Mouse (Mus musculus) hindbrain, embryonic 15.5 days (tissue): ENCODE measurements around the gene Fam98c. TPM values are rescaled to one million over a fixed set of nuclear protein-coding genes. Genes with fewer than 3 reads are reported as not detected.

Experiments used
- ATAC-seq: fragments of 200-750 bp; cut with Nextera tagmentation; 2 replicates; pipeline ENCODE4 v1.8.0; 2017; ENCODE audit warnings: low read depth, moderate number of reproducible peaks, moderate TSS enrichment; ENCODE audit not compliant: low FRiP score
- H3K27ac ChIP-seq: fragments of 300-500 bp; sonication (generic); replicated peaks from 2 replicates; pipeline ENCODE4 v1.5.1; 2015; ENCODE audit warnings: mild to moderate bottlenecking, inconsistent platforms
- H3K27me3 ChIP-seq: fragments of 300-500 bp; sonication (generic); 2 replicates; pipeline ENCODE4 v1.6.1; 2015; ENCODE audit warnings: control low read depth, inconsistent platforms
- H3K36me3 ChIP-seq: fragments of 300-500 bp; sonication (generic); 2 replicates; pipeline ENCODE4 v1.6.1; 2015; ENCODE audit warnings: control low read depth, inconsistent platforms
- H3K4me1 ChIP-seq: fragments of 300-500 bp; sonication (generic); replicated peaks from 2 replicates; pipeline ENCODE4 v1.6.1; 2015; ENCODE audit warnings: control low read depth, inconsistent platforms
- H3K4me2 ChIP-seq: fragments of 300-500 bp; sonication (generic); 2 replicates; pipeline ENCODE4 v1.6.1; 2015; ENCODE audit warnings: moderate library complexity, mild to moderate bottlenecking, inconsistent platforms
- H3K4me3 ChIP-seq: fragments of 300-500 bp; sonication (generic); 2 replicates; pipeline ENCODE4 v1.5.1; 2015; ENCODE audit warnings: mild to moderate bottlenecking, inconsistent platforms
- H3K9ac ChIP-seq: fragments of 300-500 bp; sonication (generic); 2 replicates; pipeline ENCODE4 v1.6.1; 2015; ENCODE audit warnings: inconsistent platforms
- H3K9me3 ChIP-seq: fragments of 300-500 bp; sonication (generic); 2 replicates; pipeline ENCODE4 v1.6.1; 2016; ENCODE audit warnings: control low read depth, inconsistent platforms
- WGBS: fragments of 180-500 bp; shearing (Covaris S2); methylation state at CpG from one replicate; pipeline ENCODE4 v1.1.7; 2015; 5-methylcytosine and 5-hydroxymethylcytosine counted together
- polyA plus RNA-seq: library from polyadenylated mRNA; unstranded; fragments of >200 nt; fragmentation: Nextera tagmentation; extraction: Ambion mirVana; gene quantifications from 2 replicates; pipeline ENCODE4 v1.2.1, GENCODE M21; 2015

The Fam98c gene
- polyA plus RNA-seq, 1 experiment from 2014 or later, result 37.9 TPM

DNA sequence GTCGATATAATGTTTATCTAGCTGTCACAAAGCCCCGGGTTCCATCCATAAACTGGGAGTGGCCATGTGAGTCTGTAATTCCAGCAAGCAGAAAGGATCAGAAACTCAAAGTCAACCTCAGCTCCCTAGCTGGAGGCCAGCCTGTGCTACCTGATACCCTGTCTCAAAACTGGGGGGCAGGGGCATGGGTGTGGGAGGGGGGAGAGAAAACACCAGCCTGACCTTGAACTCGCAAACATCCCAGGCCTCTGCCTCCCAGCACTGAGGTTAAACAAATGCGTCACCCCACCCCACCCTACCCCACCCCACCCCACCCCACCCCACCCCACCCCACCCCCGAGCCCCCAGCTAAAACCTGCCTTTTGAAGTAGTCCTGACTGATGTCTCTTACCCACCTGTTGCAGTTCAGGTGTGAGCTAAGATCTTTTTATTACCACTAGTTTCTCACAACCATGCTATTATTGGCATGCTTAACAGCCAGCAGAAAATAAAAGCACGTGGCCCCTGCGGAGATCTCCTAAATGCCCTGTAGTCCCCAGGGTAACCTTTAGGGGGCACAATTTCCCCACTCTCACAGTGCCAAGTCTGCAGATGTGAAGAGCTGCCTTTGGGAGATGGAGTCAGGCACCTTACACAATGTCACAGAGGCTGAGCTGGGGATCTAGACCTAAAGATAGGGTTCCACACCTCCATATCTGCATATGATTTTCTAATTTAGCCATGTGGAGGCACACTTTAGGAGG is 29.7 kb downstream of the Fam98c start:
- ATAC-seq, result no peak
- WGBS, result 41% methylated on average over 7 of the region's 7 CpGs
- no peaks in the 10 kb centered on the region for H3K9me3 ChIP-seq

DNA sequence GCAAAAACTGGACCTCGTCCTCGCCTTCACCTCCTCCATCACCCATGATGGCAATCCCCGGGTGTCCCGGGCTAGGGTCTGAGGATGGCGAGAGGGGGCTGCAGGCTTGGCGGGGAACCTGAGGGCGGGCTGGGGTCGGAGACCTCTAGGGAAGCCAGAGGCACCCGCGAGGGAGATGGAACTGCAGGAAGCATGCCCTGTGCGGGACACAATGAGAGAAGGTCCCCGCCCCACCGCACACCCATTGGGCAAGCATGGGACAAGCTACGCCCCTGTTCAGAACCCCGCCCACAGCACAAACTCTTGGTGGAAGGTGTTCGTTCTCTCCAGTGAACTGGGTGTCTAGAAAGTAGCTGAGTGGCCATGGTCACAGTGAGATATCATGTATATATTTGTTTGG is 31.1 kb downstream of the Fam98c start, which contains the start of gene Ryr1:
Gene Ryr1, minus strand, starts transcription at position 210 of the 400 bp plus-strand sequence.
- H3K27ac ChIP-seq, result no peak within 1 kb of the TSS
- H3K4me3 ChIP-seq, result peak within 1 kb of the TSS; percentile 26
- no peak within 1 kb of the TSS for H3K9ac ChIP-seq
- WGBS, result under 1% methylated on average over 16 of the region's 16 CpGs
- H3K4me2 ChIP-seq, result peak within 1 kb of the TSS; percentile 53
- no peaks in the 10 kb centered on the region for H3K36me3 ChIP-seq
- H3K27me3 ChIP-seq, result peaks cover 3% of the 10 kb centered on the region; the same call in 1 of the 2 replicates
- no peak for ATAC-seq
- no peaks in the 10 kb centered on the region for H3K4me1 ChIP-seq
- H3K9me3 ChIP-seq, result no peaks in the 10 kb centered on the region

More for the DNA sequence above, 29.7 kb downstream of the Fam98c start:
- H3K27ac ChIP-seq, result no peak overlapping the region
- no peak overlapping the region for H3K4me2 ChIP-seq
- no peak overlapping the region for H3K9ac ChIP-seq
- H3K4me1 ChIP-seq, result no peaks in the 10 kb centered on the region
- no peak overlapping the region for H3K4me3 ChIP-seq
- no peaks in the 10 kb centered on the region for H3K36me3 ChIP-seq
- peaks cover 3% of the 10 kb centered on the region; the same call in 1 of the 2 replicates for H3K27me3 ChIP-seq

DNA sequence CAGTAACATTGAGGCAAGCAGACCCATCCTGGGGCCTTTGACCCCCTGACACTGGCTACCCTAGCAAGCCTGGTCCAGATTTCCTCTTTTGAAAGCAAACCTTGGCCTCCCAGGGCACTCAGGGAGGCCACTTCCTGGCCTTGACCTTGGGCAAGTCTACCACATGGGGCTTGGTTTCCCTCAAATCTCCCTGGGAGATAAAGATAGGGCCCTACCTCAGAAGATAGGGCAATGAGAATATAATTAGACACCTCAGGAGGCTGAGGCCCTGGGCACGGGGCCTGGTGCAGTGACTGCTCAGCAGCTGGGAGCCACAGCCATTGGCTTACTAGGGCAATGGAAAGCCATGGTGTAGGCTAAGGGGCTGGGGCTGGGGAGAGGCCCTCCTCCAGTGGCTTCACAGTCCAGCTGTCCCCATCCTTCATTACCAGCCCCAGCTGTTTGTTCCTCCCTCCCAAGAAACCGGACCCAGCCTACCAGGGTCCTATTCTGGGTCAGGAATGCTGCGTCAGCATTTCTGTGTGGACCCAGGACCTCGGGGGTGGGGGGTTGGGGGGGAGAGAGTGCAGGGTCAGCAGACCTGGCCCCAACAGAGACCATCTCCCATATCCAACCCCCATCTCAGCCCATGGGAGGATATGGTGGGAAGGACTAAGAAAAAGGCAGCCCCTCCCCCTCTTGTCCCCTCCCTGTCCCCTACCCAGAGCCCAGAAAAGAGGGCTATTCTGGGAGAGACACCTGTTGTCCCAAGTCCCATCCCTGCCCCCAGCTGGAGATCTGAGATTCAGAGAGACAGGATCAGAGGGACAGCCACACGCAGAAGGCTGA is 32.3 kb downstream of the Fam98c start:
- WGBS, result 54% methylated on average over 5 of the region's 5 CpGs
- no peak overlapping the region for H3K4me3 ChIP-seq
- no peaks in the 10 kb centered on the region for H3K4me1 ChIP-seq
- H3K36me3 ChIP-seq, result no peaks in the 10 kb centered on the region
- H3K9ac ChIP-seq, result no peak overlapping the region
- peaks cover 3% of the 10 kb centered on the region; the same call in 1 of the 2 replicates for H3K27me3 ChIP-seq
- ATAC-seq, result no peak
- H3K27ac ChIP-seq, result no peak overlapping the region
- H3K9me3 ChIP-seq, result no peaks in the 10 kb centered on the region
- H3K4me2 ChIP-seq, result no peak overlapping the region

DNA sequence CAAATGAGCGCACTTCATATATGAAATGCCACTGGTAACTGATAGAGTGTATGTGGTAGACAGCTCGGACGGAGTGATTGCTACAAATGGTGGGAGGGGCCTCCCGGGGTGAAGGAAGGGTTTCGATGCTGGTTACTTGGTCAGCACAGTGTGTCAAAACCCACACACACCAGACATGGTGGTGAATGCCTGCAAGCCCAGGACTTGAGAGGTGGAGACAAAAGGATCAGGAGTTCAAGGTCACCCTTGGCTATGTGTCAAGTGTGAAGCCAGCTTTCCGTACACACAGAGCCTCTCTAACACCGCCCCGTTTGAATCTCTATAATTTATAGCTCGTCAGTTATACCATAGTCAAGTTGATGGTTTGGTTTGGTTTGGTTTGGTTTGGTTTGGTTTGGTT is 33.2 kb downstream of the Fam98c start:
- H3K4me2 ChIP-seq, result no peak overlapping the region
- H3K9ac ChIP-seq, result no peak overlapping the region
- no peaks in the 10 kb centered on the region for H3K36me3 ChIP-seq
- no peaks in the 10 kb centered on the region for H3K9me3 ChIP-seq
- H3K27ac ChIP-seq, result no peak overlapping the region
- no peak for ATAC-seq
- no peak overlapping the region for H3K4me3 ChIP-seq
- 94% methylated on average over 9 of the region's 9 CpGs for WGBS
- H3K27me3 ChIP-seq, result peaks cover 3% of the 10 kb centered on the region; the same call in 1 of the 2 replicates
- no peaks in the 10 kb centered on the region for H3K4me1 ChIP-seq

DNA sequence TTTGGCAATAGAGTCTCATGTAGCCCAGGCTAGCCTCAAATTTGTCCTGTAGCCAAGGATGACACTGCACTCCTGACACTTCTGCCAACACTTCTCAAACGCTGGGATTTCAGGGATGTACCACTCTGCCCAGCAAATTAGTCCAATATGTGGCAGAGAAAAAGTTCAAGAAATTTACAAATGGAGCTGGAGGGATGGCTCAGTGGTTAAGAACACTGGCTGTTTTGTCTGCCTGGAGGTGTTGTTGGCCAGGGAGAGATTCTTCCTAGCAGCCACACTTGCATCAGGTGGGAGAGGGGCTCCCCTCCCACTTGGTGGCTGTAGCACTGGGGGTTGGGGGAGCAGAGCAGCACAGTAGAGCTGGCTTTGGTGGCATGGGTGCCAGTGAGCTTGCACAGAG is 36.5 kb downstream of the Fam98c start:
- H3K9me3 ChIP-seq, result no peaks in the 10 kb centered on the region
- no peaks in the 10 kb centered on the region for H3K4me1 ChIP-seq
- H3K4me3 ChIP-seq, result no peak overlapping the region
- no peaks in the 10 kb centered on the region for H3K27me3 ChIP-seq
- no peak for ATAC-seq
- H3K4me2 ChIP-seq, result no peak overlapping the region
- H3K9ac ChIP-seq, result no peak overlapping the region
- no peak overlapping the region for H3K27ac ChIP-seq
- no peaks in the 10 kb centered on the region for H3K36me3 ChIP-seq
- 66% methylated on average over 1 of the region's 1 CpGs for WGBS

DNA sequence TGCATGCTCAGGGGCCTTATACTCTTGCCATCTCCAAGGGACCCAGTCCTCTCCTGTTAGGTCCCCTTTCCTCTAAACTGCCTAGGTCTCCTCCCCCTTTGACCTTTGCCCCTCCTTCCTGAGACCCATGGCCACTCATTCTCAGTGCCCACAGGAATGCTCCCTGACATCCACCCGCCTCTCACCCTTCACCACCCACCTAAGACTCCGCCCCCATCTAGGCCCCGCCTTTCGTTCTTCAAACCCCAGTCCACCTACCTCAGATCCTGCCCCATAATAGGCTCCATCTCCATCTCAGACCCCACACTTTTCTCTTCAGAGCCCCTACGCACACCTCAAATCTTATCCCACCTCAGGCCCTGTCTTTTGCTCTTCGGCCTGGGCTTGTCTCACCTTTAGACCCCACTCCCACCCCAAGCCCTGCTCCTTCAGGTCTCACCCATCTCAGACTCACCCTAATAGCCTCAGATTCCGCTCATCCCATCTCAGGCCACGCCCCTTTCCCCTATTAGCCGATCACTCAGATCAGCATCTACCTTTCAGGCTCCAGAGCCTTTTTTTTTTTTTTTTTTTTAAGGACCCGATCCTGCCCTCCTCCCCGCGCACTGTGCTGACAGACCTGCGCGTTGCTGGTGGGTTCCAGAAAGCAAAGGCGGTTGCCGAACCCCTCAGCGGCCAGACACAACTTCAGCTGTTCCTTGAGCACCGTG is 37.7 kb downstream of the Fam98c start:
- Histone ChIP-seq H3K4me3 (no peak overlapping the region), H3K27ac (no peak overlapping the region), H3K27me3 (no peaks in the 10 kb centered on the region), H3K4me2 (peak overlapping the region; percentile 15; the same call in 1 of the 2 replicates), H3K9me3 (no peaks in the 10 kb centered on the region), H3K4me1 (no peaks in the 10 kb centered on the region), H3K36me3 (no peaks in the 10 kb centered on the region), H3K9ac (no peak overlapping the region)
- WGBS, result 9% methylated on average over 18 of the region's 18 CpGs
- no peak for ATAC-seq

DNA sequence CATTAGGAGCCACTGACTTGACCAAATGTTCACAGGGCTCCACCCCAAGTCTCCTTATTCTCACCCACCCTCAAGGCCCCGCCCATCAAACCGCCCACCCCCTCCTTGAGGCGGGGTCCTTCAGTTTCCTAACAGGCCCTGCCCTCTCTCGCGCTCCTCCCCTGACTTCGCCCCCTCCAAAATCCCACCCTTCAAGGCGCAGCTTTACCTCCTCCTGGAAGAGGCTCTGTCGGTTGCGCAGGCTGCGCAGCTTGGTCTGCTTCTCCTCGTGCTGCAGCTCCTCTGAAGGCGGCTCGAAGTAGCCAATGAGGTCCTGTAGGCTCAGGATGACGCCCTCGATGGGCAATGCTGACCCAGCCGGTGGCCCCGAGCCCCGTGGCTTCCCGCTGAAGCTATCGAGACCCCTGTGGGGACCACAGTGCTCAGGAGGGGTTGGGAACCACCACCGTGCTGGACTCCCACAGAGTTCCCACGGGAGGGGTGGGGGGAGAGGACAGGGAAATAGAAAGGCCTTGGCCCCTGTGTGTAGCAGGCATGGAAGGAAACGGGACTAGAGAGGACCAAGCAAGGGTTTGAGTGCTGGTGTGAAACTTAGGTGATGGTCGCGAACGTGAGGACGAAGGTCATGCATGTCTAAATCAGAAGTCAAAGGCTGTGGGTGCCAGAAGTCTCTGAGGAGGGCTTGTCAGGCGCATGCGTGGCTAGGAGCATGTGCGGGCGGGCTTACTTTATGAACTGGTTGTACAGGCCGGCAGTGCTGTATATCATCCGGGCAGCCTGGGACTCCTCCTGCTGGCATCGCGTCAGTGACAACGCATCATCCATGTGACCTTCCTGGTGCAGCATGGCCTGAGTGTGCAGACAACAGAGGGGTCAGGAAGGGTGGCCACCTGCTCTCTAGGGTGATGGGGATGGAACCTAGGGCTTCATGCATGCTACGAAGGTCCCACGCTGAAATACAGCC is 46.8 kb downstream of the Fam98c start:
- ATAC-seq, result peak; percentile 59; the same call in 1 of the 2 replicates
- Histone ChIP-seq H3K9me3 (no peaks in the 10 kb centered on the region), H3K4me3 (peak overlapping the region; percentile 22), H3K4me1 (peaks cover 6% of the 10 kb centered on the region), H3K27ac (no peak overlapping the region), H3K4me2 (peak overlapping the region; percentile 52), H3K9ac (0 out of 2 replicates have a peak overlapping the region, but pooled peaks have one; percentile 13), H3K27me3 (0 out of 2 replicates have a peak, but pooled peaks cover 3% of the 10 kb centered on the region), H3K36me3 (no peaks in the 10 kb centered on the region)
- 29% methylated on average over 38 of the region's 38 CpGs for WGBS

Other genes starting within 250 kb of the Fam98c start
- gene Actn4, start 193.9 kb downstream of the Fam98c start, polyA plus RNA-seq, result 140 and 154 TPM in 2 replicates
- gene Eif3k, start 174.4 kb downstream of the Fam98c start, polyA plus RNA-seq, result 283 and 294 TPM in 2 replicates
- 10.6 and 10.8 TPM in 2 replicates for gene Map4k1, start 174.2 kb downstream of the Fam98c start, polyA plus RNA-seq
- gene Ryr1, start 31.1 kb downstream of the Fam98c start, polyA plus RNA-seq, result 8.6 and 10.3 TPM in 2 replicates
- gene Rasgrp4, start 21.4 kb downstream of the Fam98c start, polyA plus RNA-seq, result 0.87 and 0.91 TPM in 2 replicates
- gene Ggn, start 14.0 kb upstream of the Fam98c start, polyA plus RNA-seq, result 0.46 and 0.70 TPM in 2 replicates
- gene Spred3, start 14.2 kb upstream of the Fam98c start, polyA plus RNA-seq, result 9.5 and 11.9 TPM in 2 replicates
- gene Psmd8, start 24.5 kb upstream of the Fam98c start, polyA plus RNA-seq, result 272 and 274 TPM in 2 replicates
- gene Catsperg1, start 57.8 kb upstream of the Fam98c start, polyA plus RNA-seq, result 2.9 and 3.2 TPM in 2 replicates
- 0.77 and 2.0 TPM in 2 replicates for gene Kcnk6, start 76.3 kb upstream of the Fam98c start, polyA plus RNA-seq
- 95.9 and 99.5 TPM in 2 replicates for gene Yif1b, start 82.1 kb upstream of the Fam98c start, polyA plus RNA-seq
- gene 2200002D01Rik, start 92.2 kb upstream of the Fam98c start, polyA plus RNA-seq, result 0.67 and 0.75 TPM in 2 replicates
- 73.8 and 84.5 TPM in 2 replicates for gene Spint2, start 125.7 kb upstream of the Fam98c start, polyA plus RNA-seq
- 3.0 and 5.1 TPM in 2 replicates for gene Ppp1r14a, start 133.1 kb upstream of the Fam98c start, polyA plus RNA-seq
- 180 and 184 TPM in 2 replicates for gene Dpf1, start 147.7 kb upstream of the Fam98c start, polyA plus RNA-seq